Mouse (Mus musculus): ENCODE measurements around the gene Tssk2.

The Tssk2 gene

GRCm38 (mm10) chr16:17911052-17911595 is 12.7 kb downstream of the Tssk2 start, which contains the start of gene Ess2:
TSS of gene Ess2 (minus strand) at chr16:17911348.
- peak; percentile 94 for DNase-seq

GRCm38 (mm10) chr16:17914307-17915249 is 16.1 kb downstream of the Tssk2 start, which contains the start of gene Gsc2:
TSS of gene Gsc2 (minus strand) at chr16:17915059.
- DNase-seq, result no peak

DNA sequence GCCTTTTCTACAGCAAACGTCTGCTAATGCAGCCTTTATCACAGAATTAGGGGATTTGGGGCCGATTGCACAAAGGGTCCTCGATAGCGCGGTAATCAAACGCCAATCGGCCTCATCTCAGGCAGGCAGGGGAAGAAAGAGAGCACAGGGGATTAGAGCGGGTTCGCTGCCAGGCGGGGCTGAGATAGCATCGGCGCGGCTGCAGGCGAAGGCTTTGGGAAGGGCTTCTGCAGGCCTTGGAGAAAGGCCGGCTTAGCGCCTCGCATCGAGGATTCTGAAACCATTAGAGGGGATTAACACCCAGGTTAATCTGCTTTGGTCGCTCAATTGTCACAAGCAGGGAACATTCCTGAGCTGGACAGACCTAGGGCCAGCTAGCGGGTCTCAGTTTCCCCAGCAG is 22.1 kb downstream of the Tssk2 start:
- no peak for DNase-seq

DNA sequence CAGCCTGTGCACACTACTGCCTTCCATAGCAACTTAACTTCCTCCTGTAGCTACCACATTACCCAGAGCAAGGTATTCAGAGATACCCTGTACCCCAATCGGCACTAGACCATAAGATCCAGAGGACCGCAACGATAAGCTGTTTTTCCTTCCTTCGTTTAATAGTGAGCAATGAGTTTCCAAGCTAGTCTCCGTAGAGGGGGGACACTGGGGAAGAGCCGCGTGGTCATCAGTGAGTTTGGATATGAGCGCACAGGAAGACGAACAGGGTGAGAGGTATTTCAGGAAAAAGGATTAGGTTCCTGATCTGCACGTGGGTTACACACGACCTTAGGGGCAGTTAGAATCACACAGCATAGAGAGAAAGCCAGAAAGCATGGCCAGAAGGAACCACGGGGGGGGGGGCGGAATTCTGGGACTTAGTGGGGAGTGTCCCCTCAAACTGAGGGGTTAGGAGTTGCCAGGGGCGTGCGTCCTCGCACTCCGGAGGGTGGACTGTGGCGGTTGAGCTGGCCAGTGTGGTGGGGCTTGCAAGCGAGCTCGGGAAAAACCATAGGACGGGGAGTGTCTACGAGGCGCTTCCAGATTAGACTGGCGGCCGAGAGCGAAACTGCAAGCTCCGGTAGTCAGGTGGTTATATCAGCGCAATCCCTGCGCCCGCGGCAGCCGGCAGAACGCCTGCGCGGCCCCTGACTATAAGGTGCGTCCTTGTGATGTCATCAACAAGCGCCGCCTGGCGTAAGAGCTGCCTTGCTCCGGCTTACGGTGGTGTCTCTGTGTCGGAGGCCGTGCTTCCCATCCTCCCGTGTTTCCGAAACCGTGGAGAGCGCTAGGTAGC is 23.1 kb downstream of the Tssk2 start:
- DNase-seq, result peak; percentile 94

DNA sequence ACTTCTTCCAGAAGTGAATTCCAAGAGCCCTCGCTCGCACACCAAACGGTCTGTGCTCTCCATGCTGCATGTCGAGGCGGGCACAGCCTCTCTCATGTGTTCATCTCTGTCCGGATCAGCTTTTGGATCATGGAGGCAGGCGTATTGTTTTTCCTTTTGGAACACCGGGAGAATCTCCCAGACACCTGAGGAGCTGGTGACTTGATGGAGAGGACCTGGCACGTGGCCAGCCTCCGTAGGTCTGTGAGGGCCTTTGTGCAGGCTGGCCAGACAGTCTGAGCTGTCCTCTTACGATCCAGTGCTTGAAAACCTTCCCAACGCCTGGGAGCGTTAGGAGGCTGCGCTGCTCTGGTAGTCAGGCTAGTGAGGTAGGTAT is 23.7 kb downstream of the Tssk2 start:
- no peak for DNase-seq

GRCm38 (mm10) chr16:17927351-17928082 is 29.1 kb downstream of the Tssk2 start:
- no peak for DNase-seq

DNA sequence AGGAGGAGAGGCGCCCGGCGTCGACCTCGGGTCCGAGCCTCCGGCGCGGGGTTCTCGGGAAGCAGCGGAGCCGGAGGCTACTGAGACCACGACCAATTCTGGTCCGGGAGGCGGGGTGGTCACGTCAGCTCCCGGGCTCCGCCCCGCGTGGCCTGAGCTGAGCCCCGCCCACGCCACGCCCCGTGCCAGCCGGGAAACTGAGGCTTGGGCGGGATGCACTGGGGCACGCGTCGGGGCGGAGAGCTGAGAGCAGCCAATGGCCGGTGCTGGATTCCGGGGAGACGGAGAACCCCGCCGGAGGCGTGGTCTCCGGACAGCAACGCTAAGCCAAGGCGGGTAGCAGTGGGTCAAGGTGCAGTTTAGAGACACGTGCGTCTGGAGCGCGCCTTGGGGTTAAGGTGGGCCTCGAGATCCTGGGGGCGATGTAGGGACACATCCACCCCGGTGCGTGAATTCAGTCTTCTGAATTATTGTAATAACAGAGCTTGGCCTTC is 29.7 kb downstream of the Tssk2 start, which contains the start of gene Slc25a1:
Gene Slc25a1, minus strand, starts transcription at position 133 of the 494 bp plus-strand sequence.
- peak; percentile 80 for DNase-seq

DNA sequence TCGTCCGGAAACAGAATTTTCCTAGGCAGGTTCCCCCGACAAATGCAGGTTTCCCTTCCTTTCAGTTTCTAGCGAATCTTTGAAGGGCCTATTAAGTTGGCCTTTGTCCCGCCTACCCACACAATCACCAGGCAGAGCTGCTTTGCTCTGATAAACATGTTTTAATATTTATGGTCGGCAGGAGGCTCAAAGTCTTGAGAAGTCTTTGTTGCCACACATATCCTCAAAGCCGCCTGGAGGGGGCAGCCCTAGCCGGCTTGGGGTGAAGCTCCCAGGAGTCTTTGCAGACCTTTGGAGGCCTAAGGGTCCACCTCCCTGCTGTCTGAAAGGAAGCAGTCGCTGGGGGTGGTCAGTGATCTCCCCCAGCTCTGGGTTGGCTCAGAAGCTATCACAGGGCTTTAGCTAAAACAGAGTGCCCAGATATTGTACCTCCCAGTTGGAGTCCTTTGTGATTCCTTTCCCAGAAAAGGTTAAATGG is 30.2 kb downstream of the Tssk2 start:
- peak; percentile 82 for DNase-seq

- DNase-seq, result no peak
Measured at GRCm38 (mm10) chr16:17929211-17929610, 30.8 kb downstream of the Tssk2 start.

DNA sequence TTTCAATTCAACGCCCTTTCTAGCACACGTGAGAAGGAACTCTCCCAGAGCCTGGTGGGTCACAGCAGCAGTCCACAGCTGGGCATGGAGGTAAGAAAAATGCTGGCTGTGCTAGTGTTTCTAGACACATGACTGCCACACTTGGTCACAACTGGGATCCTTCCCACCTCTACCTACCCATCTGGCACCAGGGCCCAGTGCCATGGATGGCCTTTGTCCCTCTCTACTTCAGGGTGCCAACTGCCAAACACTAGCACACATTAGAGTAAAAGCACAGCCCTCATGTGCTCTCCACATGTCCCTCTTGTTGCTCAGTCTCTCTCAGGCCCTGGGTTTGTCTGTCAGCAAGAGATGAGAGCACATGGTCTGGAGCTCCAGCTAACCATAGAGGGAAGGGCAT is 31.2 kb downstream of the Tssk2 start:
- DNase-seq, result no peak

DNA sequence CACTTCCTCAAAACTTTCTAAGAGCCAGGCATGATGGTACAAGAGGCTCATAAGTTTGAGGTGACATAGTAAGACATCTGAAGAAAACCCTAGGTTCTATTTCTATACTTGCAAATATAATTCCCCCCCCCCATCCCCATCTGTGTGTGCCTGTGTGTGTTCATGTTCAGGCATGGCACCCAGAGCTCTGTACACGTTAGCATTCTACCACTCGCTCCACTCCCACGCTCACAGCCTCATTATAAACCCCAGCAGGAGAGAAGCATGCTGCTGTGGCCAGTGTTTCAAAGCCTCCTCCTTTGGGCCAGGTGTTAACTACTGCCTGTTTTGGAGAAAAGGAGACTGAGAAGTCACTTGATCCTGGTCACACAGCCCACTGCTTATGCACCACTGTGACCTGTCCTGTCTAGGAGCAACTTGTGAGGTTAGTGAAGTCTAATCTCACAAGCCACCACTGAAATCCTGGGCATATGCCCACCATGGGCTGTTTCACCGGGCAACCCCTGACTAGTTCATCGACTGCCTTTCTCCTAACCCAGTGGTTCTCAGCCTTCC is 33.5 kb downstream of the Tssk2 start:
- no peak for DNase-seq

- DNase-seq, result no peak
Measured at GRCm38 (mm10) chr16:17933594-17934444, 35.4 kb downstream of the Tssk2 start.

GRCm38 (mm10) chr16:17934445-17934910 is 36.0 kb downstream of the Tssk2 start:
- DNase-seq, result no peak

DNA sequence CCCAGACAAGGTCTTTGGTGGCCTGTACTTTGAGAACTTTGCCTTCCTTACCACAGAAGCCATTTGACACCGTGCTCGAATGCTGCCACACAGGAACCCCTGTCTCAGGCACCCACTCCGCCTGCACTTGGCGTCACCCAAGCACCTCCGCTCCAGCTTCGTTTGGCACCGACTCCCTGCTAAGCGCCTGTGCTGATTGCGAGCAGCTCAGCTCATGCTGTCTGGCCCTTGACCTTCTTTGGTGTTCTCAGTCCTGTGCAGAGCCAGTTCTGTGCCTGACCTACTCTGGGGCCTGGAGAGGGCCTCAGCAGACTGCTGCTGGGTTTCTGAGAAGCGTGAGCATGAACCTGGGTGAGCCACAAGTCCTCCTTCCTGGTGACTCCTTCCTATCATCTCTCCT is 38.3 kb downstream of the Tssk2 start:
- no peak for DNase-seq

- DNase-seq, result no peak
Measured at GRCm38 (mm10) chr16:17938187-17938586, 39.8 kb downstream of the Tssk2 start.

- DNase-seq, result peak; percentile 63
Measured at GRCm38 (mm10) chr16:17938821-17939220, 40.4 kb downstream of the Tssk2 start.

DNA sequence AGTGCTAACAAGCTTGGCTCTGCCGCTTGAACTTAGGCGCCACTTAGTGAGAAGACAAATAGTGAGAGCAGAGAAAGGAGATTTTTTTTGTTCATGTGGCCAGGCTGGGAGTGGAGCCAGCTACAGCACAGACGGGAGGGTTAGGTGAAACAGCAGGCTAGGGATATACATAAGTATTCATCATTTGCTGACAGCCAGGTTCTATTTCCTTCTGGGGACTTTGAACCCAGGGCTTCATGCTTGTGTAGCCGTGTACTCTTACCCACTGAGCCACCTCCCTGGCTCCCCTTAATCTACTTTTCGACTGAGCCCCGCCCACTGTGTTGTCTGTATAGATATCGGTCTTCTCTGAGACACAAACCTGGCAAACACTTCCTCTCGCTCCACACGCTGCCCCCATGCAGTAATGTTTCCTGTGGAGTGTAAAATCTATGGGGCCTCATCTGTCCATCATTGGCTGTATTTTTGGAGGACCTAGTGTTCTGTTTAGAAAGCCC is 40.9 kb downstream of the Tssk2 start:
- no peak for DNase-seq

GRCm38 (mm10) chr16:17943466-17943865 is 45.0 kb downstream of the Tssk2 start:
- DNase-seq, result no peak

- DNase-seq, result peak; percentile 64
Measured at GRCm38 (mm10) chr16:17945081-17945831, 46.8 kb downstream of the Tssk2 start.

DNA sequence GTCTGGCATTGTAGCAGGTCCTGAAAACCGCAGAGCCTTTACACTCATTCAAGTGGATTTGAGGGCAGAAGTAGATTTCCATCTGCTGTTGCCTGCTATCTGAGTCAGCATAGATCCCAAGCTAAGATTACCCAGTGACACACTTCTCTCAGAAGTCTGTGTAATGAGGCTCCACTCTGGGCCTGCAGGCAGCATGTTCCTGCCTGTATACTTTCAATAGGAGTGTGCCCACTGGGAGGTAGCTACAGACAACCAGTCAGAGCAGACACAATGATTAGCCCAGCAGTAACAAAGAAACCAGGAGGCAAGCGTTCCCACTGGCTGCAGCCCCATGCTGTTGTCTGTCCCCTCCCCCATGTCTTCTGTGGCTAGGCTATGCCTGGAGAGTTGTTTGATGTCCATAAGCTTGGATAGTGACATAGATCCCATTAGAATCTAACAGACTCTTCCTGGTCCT is 51.0 kb downstream of the Tssk2 start:
- DNase-seq, result no peak

All from kidney, adult 11 months (tissue).